Mouse (Mus musculus) embryo, embryonic 11.5 days (tissue): ENCODE measurements around the gene Arntl2.
"Not testable (repeated sequence)": the region's sequence is repeated elsewhere in the genome, so short reads cannot be mapped to it uniquely, and the experiment has no call there.

Experiments used
- DNase-seq: peaks from one replicate; pipeline ENCODE4 v3.0.0-alpha.2; 2012; ENCODE audit warnings: low read depth, low spot score

The Arntl2 gene

GRCm38 (mm10) chr6:146795924-146796545 lies at the start of gene Arntl2:
Gene Arntl2 (plus strand): TSS chr6:146796055.
- peak; percentile 34 for DNase-seq

- no peak for DNase-seq
Observed at GRCm38 (mm10) chr6:146746577-146746976, 49.3 kb upstream of the Arntl2 start.

- DNase-seq: no peak
Observed at GRCm38 (mm10) chr6:146747057-146747456, 48.8 kb upstream of the Arntl2 start.

GRCm38 (mm10) chr6:146748271-146748670 lies 47.6 kb upstream of the Arntl2 start:
- DNase-seq: no peak

GRCm38 (mm10) chr6:146751671-146752070 lies 44.2 kb upstream of the Arntl2 start:
- no peak for DNase-seq

- no peak for DNase-seq
Observed at GRCm38 (mm10) chr6:146752178-146752577, 43.7 kb upstream of the Arntl2 start.

GRCm38 (mm10) chr6:146752612-146753011 lies 43.2 kb upstream of the Arntl2 start:
- DNase-seq: no peak

GRCm38 (mm10) chr6:146753560-146754160 lies 42.2 kb upstream of the Arntl2 start:
- no peak for DNase-seq

GRCm38 (mm10) chr6:146755136-146755535 lies 40.7 kb upstream of the Arntl2 start:
- DNase-seq: no peak

- no peak for DNase-seq
Observed at GRCm38 (mm10) chr6:146755679-146756078, 40.2 kb upstream of the Arntl2 start.

- no peak for DNase-seq
Observed at GRCm38 (mm10) chr6:146759027-146759426, 36.8 kb upstream of the Arntl2 start.

GRCm38 (mm10) chr6:146760022-146760421 lies 35.8 kb upstream of the Arntl2 start:
- DNase-seq: no peak

GRCm38 (mm10) chr6:146760736-146761135 lies 35.1 kb upstream of the Arntl2 start:
- DNase-seq: no peak

- peak; percentile 14 for DNase-seq
Observed at GRCm38 (mm10) chr6:146762264-146762898, 33.5 kb upstream of the Arntl2 start.

GRCm38 (mm10) chr6:146764593-146764992 lies 31.3 kb upstream of the Arntl2 start:
- DNase-seq: no peak

- DNase-seq: no peak
Observed at GRCm38 (mm10) chr6:146765270-146765669, 30.6 kb upstream of the Arntl2 start.

GRCm38 (mm10) chr6:146768813-146769404 lies 26.9 kb upstream of the Arntl2 start:
- no peak for DNase-seq

GRCm38 (mm10) chr6:146770005-146770745 lies 25.7 kb upstream of the Arntl2 start:
- no peak for DNase-seq

- no peak for DNase-seq
Observed at GRCm38 (mm10) chr6:146770808-146771207, 25.0 kb upstream of the Arntl2 start.

- DNase-seq: not testable (repeated sequence)
Observed at GRCm38 (mm10) chr6:146775864-146776263, 20.0 kb upstream of the Arntl2 start.

- DNase-seq: no peak
Observed at GRCm38 (mm10) chr6:146776610-146777389, 19.1 kb upstream of the Arntl2 start.
